Mouse (Mus musculus): ENCODE results near the gene Pdgfa. TPM values are rescaled to one million over a fixed set of nuclear protein-coding genes. Genes with fewer than 3 reads are reported as not detected.

Pdgfa gene
- polyA plus RNA-seq (2012; rRNA removed): 20.4 and 39.0 TPM in 2 replicates

DNA sequence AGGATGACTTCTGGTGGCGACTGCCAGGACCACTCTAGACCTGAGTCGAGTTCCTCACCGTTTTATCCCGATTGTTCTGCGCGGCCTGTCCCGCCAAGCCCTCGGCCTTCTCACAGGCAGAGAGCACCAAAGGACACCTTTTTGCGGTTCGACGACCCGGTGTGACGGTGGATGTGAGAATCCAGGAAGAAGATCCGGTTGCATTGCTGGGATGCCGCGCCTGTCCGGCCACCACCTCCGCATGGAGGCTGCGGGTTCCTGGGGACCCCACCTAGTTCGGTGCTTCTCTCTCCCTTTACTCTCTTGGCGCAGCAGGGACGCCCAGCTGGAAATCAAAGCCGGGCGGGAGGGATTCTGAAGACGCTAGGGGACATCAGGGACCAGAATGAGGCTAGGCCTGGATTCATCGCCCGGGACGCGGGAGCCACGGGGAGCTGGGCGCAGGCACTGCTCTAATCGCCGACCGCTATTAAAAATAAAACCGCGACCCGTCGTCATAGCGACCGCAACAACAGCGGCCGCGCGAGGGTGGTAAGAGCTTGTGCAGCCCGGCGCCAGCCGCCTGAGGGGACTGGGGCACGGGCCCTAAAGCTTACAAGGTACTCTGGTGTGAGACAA lies at the start of gene Pdgfa:
Gene Pdgfa, minus strand, starts transcription at position 200 of the 618 bp plus-strand sequence.
- DNase-seq (ENCODE audit: low spot score): no peak

DNA sequence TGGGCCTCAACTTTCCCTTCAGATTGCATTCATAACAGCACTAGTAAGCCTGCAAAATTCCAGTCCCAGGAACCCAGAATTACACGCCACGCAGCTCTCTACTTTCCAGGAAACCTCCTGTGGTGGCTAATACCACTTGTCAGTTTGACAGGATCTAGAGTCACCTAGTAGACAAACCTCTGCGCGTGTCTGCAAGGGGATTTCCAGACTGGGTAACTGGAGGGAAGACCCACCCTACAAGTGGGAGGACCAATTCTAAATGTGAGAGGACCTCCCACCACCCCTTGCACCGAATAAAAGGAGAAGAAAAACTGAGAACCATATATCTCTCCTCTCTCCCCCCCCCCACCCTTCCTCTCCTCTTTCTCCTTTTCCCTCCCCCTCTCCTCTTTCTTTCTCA lies 49.5 kb upstream of the Pdgfa start:
- DNase-seq (ENCODE audit: low spot score): no peak

DNA sequence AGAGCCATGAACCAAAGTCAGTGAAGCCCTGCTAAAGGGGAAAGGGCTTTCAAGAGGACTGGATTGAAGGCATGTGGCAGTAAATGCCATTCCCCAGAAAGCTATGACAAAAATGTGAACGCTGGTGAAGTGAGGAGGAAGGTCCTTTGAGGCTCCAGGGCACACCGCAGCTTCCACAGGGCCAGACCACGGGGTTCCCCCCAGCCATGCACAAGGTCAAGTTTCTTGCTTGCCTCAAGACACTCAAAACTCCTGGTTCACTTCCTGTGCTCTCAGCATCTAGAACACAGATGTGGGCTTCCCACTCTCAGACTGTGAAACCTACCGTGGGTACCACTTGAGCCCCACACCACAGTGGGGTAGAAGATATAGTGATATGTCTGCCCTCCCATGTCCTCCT lies 46.4 kb upstream of the Pdgfa start:
- no peak for DNase-seq (ENCODE audit: low spot score)

DNA sequence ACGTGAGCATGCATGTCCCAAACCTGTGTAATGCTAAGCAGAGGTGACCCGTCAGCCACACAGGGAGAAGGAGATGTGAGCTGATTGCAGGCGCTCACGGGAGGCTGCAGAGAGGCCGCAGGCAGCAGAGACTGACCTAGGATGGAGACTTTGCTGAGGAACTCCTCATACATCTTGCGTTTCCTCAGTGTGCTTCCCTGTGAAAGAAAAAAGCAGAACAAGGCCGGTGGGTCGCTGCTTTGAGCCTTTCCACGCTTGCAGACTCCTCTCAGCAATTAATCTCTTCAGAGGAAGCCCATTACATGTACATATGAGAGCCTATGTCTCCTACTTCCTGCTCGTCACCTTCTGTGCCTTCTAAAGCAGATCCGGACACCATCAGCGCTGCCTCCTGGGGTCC lies 45.1 kb upstream of the Pdgfa start:
- no peak for DNase-seq (ENCODE audit: low spot score)

DNA sequence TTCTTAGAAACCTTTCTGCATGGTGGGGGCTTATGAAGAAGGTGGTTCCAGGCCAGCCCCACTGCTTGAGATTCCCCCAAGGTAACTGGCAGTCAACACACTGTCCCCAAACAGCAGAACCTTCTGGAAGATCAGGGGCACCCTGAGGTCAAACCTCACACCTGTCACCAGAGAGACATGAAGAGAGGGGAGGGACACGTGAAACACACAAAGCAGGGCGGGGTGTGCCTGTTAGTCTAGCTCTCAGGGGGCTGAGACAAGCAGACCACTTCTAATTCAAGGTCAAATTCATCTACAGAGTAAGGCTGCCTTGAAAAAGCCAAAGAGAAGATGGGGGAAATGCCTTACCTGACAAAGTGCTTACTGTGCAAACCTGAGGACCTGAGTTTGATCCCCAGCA lies 38.0 kb upstream of the Pdgfa start:
- DNase-seq (ENCODE audit: low spot score): no peak

DNA sequence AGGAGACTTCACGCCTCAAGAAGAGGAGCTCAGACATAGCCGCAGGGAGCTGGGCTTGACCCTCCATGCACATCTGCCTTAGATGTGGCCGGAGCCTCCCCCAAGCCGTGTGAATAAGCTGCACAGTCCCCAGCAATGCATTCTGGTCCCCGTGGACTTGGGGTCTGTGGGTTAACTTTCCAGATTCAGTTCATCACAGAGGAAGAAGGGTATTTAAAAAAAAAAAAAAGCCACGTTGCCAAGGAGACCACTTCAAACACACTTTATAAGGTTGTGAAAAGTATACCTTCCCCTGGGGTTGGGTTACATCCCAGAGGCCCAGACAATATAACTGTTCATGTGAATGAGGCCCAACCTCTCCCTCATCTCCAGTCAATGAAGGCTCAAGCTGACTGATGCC lies 37.6 kb upstream of the Pdgfa start:
- no peak for DNase-seq (ENCODE audit: low spot score)

DNA sequence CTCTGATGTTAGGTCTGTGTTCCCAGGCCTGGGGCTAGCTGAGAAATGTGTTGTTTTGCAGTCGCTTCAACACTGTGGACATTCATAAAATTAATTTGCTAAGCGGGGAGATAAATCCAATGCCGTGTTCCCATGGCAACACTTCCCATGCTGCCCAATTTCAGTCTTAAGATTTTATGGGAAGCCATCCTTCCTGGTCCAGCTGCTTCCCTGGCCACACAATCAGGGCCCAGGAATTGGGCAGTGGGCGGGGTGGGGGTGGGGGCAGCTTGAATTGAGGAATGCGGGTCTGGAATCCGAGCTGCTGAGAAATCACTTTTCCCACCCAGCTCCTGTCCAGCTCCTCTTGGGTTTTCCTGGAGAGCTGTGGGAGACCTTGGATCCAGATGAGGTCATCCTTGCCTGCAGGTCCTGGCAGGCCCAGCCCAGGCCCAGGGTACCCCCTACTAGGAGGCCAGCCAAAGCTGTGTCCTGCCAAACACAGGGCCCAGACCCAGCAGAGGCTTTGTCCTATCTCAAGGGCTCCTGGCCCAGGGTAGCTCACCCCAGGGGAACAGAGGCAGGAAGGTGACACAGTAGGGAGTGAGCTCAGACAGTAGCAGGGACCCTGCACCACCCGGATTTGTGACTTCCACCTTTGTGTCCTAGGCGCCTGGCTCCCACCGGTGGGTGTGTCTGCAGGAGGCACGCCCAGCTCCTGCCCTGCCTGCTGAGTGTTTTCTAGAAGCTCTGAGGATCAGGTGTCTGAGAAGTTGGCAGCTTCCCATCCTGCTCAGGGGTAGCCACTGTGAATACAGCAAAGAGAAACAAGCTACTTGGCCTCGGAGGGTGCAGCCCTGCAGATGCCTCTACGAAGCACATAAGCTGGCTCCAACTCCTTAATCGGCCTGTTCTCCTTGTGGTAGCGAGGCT lies 36.5 kb upstream of the Pdgfa start:
- DNase-seq (ENCODE audit: low spot score): no peak

DNA sequence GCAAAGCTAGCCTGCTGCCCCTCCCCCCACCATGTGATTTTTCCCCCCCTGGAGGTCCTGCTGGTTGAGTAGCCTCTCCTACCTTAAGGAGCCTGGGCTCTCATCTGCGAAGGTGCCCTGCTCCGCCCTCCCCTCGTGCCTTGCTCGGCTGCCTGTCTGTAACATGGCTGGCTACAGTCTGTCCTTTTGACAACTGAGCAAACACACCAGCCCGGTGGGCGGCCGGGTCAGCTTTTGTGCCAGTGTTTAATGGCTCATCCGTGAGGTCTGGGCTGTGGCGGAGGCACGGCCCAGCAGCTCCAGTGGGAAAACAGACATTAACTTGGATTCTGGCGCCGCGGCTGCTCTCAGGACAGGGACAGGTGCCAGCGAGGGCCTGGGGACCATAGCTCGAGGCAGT lies 30.4 kb upstream of the Pdgfa start:
- DNase-seq (ENCODE audit: low spot score): no peak

DNA sequence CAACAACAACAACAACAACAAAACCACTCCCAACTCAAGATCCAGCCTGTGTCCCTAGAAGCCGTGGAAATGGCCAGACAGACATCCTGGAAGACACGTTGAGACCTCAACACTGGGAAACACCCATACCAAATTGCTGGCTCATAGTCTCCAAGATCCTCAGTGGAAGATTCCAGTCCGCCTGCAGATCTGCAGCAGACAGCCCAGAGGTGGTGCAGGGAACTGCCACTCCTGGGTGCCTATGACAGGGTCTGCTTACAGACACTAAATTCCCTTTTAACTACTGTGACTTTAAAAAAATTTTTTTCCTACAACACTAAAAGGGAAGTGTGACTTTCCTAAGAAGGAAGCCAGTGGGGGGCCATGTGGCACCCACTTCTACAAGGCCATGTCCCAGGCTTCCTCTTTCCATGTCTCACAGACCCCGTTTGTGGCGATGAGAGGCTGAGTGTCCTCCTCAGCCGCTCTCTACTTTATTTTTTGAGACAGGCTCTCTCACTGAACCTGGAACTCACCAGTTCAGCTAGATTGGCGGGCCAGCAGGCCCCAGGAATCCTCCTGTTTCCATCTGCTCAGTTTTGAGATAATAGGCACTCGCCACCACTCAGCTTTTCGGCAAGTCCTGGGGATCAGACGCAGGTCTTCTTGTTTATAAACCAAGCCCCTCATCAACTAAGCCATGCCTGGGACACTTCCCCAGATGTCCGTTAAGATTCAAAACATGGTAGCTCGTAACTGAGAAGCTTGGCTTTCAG lies 27.4 kb upstream of the Pdgfa start:
- no peak for DNase-seq (ENCODE audit: low spot score)

DNA sequence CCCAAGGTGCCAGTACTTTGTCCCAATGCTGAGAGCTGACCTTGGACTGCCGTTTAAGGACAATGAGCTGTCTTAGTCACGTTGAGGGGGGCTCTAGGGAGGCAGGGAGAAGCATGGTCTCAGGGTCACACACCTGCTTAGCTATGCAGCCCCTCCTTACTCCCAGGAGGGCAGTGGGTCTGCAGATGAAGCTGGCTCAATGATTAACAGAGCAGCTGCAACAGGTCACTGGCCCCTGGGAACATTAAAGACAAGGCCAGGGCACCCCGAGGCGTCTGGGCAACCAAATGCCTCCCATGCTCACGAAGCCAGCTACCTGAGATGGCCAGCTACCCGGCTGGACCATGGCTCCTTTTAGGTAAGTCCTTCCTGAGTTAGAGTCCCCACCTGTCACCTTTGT lies 23.4 kb upstream of the Pdgfa start:
- no peak for DNase-seq (ENCODE audit: low spot score)

DNA sequence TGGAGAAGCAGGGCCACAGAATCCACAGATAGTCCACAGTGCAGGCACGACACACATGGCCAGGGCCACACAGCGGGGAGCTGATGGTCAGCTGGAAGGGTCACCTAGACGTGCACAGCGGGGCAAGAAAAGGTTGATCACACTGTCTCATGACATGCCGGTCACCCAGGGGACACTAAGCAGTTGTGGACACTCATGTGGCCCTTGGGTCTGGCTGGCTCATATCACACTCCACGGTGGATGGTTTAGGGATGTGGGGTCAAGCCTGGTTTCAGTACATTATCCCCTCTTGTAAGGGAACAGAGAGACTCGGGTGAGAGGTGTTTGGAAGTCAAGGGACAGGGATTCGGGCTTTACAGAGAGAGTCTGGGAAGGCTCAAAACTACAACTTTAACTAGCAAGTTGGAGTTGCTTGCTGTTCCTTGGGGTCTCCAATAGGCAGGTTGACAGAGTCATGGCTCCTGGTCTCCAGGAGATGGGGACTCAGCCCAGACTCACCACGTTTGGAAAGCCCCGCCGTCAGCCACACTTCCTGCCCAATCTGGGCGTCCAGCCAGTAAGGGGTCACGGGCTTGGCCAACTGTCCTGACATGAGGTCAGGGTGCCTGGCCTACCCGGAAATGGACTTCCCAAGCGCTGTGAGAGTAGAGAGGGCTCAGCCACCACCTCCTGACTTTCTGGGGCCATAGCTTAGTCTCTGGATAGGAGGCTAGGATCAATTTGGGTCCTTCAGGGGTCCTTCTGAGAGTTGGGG lies 20.4 kb upstream of the Pdgfa start:
- no peak for DNase-seq (ENCODE audit: low spot score)

DNA sequence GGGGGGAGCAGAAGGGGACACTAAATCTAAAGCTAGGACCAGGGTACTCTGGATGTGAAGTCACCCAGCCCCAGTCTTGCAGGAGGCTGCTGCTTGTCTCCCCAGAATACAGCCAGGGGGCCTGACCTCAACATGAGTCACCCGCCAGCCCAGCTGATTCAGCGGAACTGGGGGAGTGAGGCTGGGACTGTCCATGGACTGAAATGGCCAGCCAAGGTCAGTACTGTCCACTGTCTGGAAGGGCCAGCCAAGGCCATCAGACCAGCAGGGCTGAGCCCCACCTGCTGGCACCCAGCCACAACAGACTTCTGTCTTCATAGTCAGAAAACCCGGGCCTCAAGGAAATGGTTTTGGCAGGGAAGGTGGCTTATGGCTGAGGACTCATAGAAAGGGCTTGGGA lies 17.9 kb upstream of the Pdgfa start:
- no peak for DNase-seq (ENCODE audit: low spot score)

DNA sequence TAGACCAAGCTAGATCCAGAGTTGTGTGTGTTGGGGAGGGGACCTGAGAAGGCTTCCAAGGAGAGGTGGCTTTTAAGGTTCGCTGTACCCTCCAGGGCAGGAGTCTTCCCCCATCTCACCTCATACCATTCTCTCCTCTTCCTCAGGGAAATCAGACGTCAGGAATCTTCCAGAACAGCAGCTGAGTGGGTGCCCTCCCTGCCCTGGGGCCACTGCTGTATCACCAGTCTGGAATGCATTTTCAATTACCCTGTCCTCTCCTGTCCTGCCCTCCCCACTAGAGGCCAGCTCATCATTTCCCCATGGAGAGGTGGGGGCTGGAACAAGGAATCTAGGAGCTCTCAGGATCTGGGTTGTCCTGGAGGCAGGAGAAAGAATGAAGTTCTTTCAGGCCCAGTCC lies 13.5 kb upstream of the Pdgfa start:
- DNase-seq (ENCODE audit: low spot score): no peak

DNA sequence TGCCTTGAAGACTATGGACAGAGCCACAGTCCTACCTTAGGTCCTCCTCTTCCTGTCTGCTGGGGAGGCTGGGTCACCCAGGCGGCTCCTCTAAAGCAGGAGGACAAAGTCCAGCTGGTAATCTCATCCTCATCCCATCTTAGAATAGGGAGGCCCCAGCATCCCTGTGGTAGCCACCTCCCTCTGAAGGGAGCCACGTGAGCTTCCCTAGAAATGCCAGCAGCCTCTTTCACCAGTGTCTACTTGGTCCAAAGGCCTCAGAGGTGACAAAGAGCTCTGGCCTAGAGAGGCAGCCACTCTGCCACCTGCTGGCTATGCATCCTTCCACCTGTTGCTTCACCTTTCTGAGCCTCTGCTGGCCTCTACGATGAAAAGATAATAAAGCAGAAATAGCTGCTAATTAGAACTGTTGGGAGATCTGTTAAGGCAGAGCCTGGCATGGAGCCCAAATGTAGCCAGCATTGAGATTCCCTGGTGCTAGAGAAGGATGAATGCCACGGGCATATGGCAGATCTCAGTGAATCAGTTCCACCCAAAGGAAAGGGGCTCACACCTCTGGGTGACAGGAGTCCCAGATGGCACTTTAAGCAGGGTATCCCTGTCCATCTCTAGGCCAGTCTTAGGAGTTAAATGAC lies 10.1 kb upstream of the Pdgfa start:
- DNase-seq (ENCODE audit: low spot score): no peak

DNA sequence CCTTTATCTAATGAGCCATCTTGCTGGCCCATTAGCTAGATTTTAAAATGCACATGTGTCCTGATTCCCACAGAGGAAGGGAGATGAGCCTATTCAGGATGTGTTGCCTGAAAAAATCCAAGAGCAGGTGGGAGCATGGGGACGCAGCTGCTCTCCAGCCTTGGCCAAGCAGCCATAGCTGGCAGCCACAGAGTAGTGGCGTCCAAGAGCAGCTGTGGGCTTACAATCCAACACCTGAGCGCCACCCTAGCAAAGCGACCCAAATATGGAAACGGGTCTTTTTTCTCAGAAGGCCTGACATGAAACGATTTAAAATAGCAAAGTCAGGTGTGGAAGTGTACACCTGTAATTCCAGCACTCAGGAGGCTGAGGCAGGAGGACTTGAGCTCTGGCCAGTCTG lies 7.4 kb upstream of the Pdgfa start:
- DNase-seq (ENCODE audit: low spot score): no peak

DNA sequence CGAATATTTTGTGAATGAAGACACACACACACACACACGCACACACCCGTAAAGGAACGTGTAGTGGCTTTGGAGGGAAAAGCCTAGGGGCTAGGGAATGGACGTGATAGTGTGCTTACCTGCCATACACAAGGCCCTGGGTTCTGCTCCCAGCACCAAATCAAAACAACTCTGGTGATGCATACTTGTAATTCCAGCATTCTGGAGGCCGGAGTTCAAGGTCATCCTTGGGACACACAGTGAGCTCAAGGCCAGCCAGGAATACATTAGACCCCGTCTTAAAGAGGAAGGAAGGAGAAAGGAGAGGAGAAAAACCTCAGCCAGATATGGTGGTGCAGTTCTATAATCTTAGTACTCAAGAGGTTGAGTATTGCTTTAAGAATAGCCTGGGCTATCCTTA lies 2.5 kb upstream of the Pdgfa start:
- DNase-seq (ENCODE audit: low spot score): no peak

DNA sequence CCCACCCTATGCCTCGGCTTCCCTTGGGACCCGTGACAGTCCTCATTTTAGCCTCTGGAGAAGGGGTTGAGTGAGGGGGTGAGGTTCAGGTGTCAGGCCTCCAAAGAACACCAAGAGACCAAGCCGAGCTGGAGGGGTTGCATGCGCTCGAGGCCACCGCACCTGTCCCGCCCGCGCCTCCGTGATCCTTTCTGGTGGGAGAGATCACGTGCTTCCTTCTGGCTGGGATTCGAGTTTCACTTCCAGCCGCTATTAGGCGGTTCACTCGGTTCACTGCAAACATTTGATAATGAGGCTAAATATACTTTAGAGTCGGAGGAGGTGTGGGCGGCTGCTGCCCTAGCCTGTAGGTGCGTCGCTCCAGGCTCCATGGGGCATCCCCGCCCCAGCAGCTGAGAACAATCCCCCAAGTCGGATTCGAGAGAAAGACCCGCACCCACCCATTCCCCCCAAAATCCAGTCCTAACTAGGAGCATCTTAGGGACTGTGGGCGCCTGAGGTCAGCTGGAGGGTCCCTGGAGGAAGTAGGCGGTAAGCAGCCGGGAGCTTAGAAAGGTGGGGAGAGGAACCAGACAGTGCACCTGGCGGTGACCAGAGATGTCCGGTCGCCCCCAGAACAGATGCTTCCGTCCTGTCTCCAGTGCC lies 888 bp upstream of the Pdgfa start:
- DNase-seq (ENCODE audit: low spot score): no peak

DNA sequence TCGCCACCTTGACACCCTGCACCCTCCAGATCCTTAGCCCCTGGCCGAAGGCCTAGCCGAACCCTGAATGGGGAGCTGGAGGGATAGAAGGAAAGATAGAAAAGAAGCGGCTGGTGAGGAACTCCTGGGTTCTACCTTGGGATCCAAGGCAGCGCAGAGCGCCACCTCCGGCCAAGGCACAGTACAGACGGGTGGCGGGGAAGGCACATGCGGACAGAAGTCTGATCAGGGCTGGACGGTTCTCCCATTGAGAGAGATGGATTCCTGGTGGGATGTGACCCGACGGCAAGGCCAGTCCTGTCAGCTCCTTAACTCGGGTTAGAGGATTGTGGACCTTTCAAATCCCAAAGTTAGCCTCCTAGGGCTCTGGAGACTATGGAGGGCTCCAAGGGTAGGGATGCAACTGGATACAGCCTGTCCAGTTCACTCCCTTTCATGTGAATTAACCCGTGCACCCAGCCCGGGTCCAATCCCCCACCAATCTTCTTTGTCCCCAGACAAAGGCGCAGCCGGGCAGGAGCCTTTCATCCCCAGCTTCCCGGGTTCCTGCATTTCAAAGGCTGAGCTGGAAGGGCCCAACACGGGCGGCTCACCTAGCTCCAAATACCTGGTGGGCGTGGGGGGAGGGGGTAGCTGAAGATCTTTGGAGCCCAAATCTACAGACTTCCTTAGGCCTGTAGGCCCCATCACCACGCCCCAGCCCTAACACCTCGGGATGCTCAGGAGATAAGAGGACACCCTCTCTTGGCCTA lies 672 bp downstream of the Pdgfa start:
- no peak for DNase-seq (ENCODE audit: low spot score)

DNA sequence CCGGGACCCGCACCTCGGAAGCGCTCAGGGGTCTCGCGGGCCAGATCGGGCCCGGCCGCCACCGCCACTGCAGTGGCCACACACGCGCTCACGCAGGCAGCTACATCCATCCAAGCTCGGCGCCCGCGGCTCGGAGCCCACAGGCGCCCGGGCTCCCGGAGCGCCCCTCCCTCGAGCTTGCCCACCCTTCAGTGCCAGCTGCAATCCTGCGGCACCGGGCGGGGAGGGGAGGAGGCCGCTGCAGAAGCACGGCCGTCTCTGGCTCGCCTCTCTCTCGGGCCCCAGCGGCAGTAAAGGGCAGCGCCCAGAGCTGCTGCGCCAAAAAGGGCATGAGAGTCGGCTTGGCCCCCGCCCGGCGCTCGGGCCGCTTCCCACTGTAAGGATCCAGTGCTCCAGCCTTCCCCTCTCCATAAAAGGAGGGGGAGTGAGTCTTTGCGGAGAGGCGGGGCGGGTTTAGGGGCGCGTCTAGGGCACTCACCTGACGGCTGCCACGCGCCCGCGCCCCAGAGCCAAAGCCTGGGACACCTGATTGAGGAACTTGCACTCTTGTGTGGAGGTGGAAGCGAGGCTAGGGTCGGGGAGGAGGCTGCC lies 1.4 kb downstream of the Pdgfa start:
- peak; percentile 70 for DNase-seq (ENCODE audit: low spot score)

Measured in urinary bladder, adult 2 months (tissue).